Mouse (Mus musculus) bone marrow, adult 2 months (tissue): ENCODE results near the gene Mpl. TPM values are rescaled to one million over a fixed set of nuclear protein-coding genes. Genes with fewer than 3 reads are reported as not detected.

ENCODE experiments used
- H3K27ac ChIP-seq: fragments of 200-500 bp; 2 replicates; pipeline ENCODE4 v1.5.1; 2012; ENCODE audit warnings: low read depth, mild to moderate bottlenecking, control low read depth, inconsistent platforms, low read length; ENCODE audit not compliant: control insufficient read depth, poor library complexity, insufficient read depth
- H3K4me1 ChIP-seq: fragments of 200-500 bp; 2 replicates; pipeline ENCODE4 v1.6.1; 2011; ENCODE audit warnings: low read length; ENCODE audit not compliant: control insufficient read depth, insufficient read depth
- H3K4me3 ChIP-seq: fragments of 200-500 bp; replicated peaks from 2 replicates; pipeline ENCODE3; 2011; ENCODE audit warnings: mild to moderate bottlenecking, low read depth, low read length, control low read depth; ENCODE audit not compliant: control insufficient read depth
- CTCF ChIP-seq: fragments of 200-500 bp; IDR thresholded peaks from 2 replicates; pipeline ENCODE4 v1.5.1; 2011; ENCODE audit warnings: low read length, control low read depth; ENCODE audit not compliant: control insufficient read depth, insufficient read depth
- POLR2A ChIP-seq: fragments of 200-500 bp; IDR thresholded peaks from 2 replicates; pipeline ENCODE4 v1.6.1; 2011; ENCODE audit warnings: low read depth, mild to moderate bottlenecking, control low read depth, low read length, borderline replicate concordance; ENCODE audit not compliant: control insufficient read depth
- WGBS: fragments of 180-500 bp; shearing (Covaris S2); methylation state at CpG from one replicate; pipeline ENCODE4 v1.1.7; 2018; 5-methylcytosine and 5-hydroxymethylcytosine counted together
- polyA plus RNA-seq: library from polyadenylated mRNA; stranded (reverse); fragments of >200 nt; gene quantifications from 2 replicates; pipeline ENCODE4 v1.2.4, GENCODE M21; 2011; ENCODE audit warnings: low replicate concordance; ENCODE audit not compliant: missing spikeins, insufficient read depth, insufficient read length

Mpl gene
- polyA plus RNA-seq, 1 experiment, result 13.1 TPM

- H3K4me1 ChIP-seq, result no peaks in the 10 kb centered on the region; the same call in 1 of the 2 replicates
- 72% methylated on average over 13 of the region's 13 CpGs for WGBS
- no peak for TF ChIP-seq POLR2A
- no peak for TF ChIP-seq CTCF
- no peak overlapping the region for H3K4me3 ChIP-seq
- no peak overlapping the region for H3K27ac ChIP-seq
These were observed 40.1 kb downstream of the Mpl start for GRCm38 (mm10) chr4:118417112-118417797.

GRCm38 (mm10) chr4:118416329-118416728 lies 41.0 kb downstream of the Mpl start:
- peaks cover 2% of the 10 kb centered on the region; the same call in 1 of the 2 replicates for H3K4me1 ChIP-seq
- H3K27ac ChIP-seq, result no peak overlapping the region
- H3K4me3 ChIP-seq, result no peak overlapping the region
- WGBS, result 89% methylated on average over 5 of the region's 5 CpGs
- TF ChIP-seq CTCF, result no peak
- no peak for TF ChIP-seq POLR2A

- Histone ChIP-seq H3K4me3 (no peak overlapping the region), H3K4me1 (peaks cover 2% of the 10 kb centered on the region; the same call in 1 of the 2 replicates), H3K27ac (no peak overlapping the region)
- whole genome bisulfite sequencing, result 83% methylated on average over 2 of the region's 2 CpGs
- TF ChIP-seq CTCF, result no peak
These were observed 41.5 kb downstream of the Mpl start for GRCm38 (mm10) chr4:118415779-118416178.

GRCm38 (mm10) chr4:118413553-118413952 lies 43.8 kb downstream of the Mpl start:
- H3K27ac ChIP-seq, result no peak overlapping the region
- 93% methylated on average over 5 of the region's 5 CpGs for WGBS
- peaks cover 2% of the 10 kb centered on the region; the same call in 1 of the 2 replicates for H3K4me1 ChIP-seq
- H3K4me3 ChIP-seq, result no peak overlapping the region
- no peak for TF ChIP-seq CTCF
- no peak for TF ChIP-seq POLR2A

GRCm38 (mm10) chr4:118410871-118411270 lies 46.4 kb downstream of the Mpl start:
- TF ChIP-seq POLR2A (no peak), CTCF (no peak)
- Histone ChIP-seq H3K27ac (peak overlapping the region; percentile 48; the same call in 1 of the 2 replicates), H3K4me1 (peaks cover 5% of the 10 kb centered on the region; the same call in 1 of the 2 replicates), H3K4me3 (peak overlapping the region; percentile 10)
- WGBS, result 81% methylated on average over 5 of the region's 5 CpGs

GRCm38 (mm10) chr4:118409142-118409900 lies 48.0 kb downstream of the Mpl start, which contains the start of the genes Szt2 and Med8:
Gene Szt2 (minus strand): TSS chr4:118409273.
Gene Med8 (plus strand): TSS chr4:118409337.
- under 1% methylated on average over 53 of the region's 53 CpGs for WGBS
- peak; percentile 96 for TF ChIP-seq POLR2A
- TF ChIP-seq CTCF, result peak; percentile 3; the same call in 1 of the 2 replicates
- Histone ChIP-seq H3K4me1 (peaks cover 5% of the 10 kb centered on the region; the same call in 1 of the 2 replicates), H3K27ac (peak within 1 kb of the TSS; percentile 91), H3K4me3 (peak within 1 kb of the TSS; percentile 92)

- Histone ChIP-seq H3K4me3 (no peak overlapping the region), H3K27ac (no peak overlapping the region), H3K4me1 (no peaks in the 10 kb centered on the region; the same call in 1 of the 2 replicates)
- TF ChIP-seq POLR2A (no peak), CTCF (no peak)
- WGBS, result 89% methylated on average over 12 of the region's 12 CpGs
These were observed 54.6 kb downstream of the Mpl start for GRCm38 (mm10) chr4:118402701-118403100.

GRCm38 (mm10) chr4:118401918-118402317 lies 55.4 kb downstream of the Mpl start:
- Histone ChIP-seq H3K4me1 (no peaks in the 10 kb centered on the region; the same call in 1 of the 2 replicates), H3K27ac (no peak overlapping the region), H3K4me3 (no peak overlapping the region)
- WGBS, result 60% methylated on average over 5 of the region's 5 CpGs
- TF ChIP-seq CTCF, result no peak
- TF ChIP-seq POLR2A, result no peak
